Mouse (Mus musculus): Measurements from ENCODE around the gene Gstcd. TPM values are rescaled to one million over a fixed set of nuclear protein-coding genes. Genes with fewer than 3 reads are reported as not detected.

Gstcd gene
- polyA plus RNA-seq, 1 experiment, result 13.1 TPM

DNA sequence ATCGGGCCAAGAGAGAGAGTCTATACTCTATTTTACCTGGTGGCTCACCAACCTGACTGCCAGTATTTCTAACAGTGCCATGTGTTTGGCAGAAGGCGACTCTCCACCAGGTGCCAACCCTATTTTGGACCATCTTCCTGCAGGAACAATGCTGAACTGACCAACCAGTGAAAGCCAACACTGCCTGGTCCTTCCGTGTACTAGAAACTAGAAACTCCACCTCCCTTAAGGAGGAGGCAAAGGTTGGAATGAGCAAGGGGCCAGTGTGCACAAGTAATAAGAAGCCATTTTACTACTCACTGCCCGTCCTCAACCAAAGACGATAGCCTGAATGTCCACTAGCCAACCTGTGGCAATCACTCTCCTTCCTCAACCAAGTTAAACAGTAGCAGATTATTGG, 145.7 kb downstream of the Gstcd start:
- TF ChIP-seq MYOG (IDR thresholded peaks at IDR 0.05; ENCODE audit: control insufficient read depth, extremely low read depth, insufficient read length) (no peak), CTCF (IDR thresholded peaks at IDR 0.05; ENCODE audit: control insufficient read depth, insufficient read depth, insufficient read length) (no peak), MYOD1 (IDR thresholded peaks at IDR 0.05; ENCODE audit: control insufficient read depth, insufficient read length, low read depth) (no peak), MAX (IDR thresholded peaks at IDR 0.05) (no peak), CEBPB (IDR thresholded peaks at IDR 0.05; ENCODE audit: low read depth) (no peak), USF1 (IDR thresholded peaks at IDR 0.05; ENCODE audit: low read depth) (no peak), FOSL1 (IDR thresholded peaks at IDR 0.05; ENCODE audit: insufficient read depth, low read length, poor library complexity, severe bottlenecking) (no peak)
- Histone ChIP-seq H3K36me3 (ENCODE audit: control insufficient read depth, insufficient read depth) (peaks cover 13% of the 10 kb centered on the region), H3K79me3 (ENCODE audit: low read depth) (peaks cover 2% of the 10 kb centered on the region), H3K4me3 (ENCODE audit: insufficient read depth, poor library complexity, severe bottlenecking) (no peak overlapping the region), H3ac (ENCODE audit: control insufficient read depth, insufficient read length, low read depth) (no peak overlapping the region), H3K27me3 (ENCODE audit: control insufficient read depth, insufficient read depth, insufficient read length) (no peaks in the 10 kb centered on the region), H3K79me2 (ENCODE audit: control insufficient read depth, insufficient read depth) (peaks cover 27% of the 10 kb centered on the region)

DNA sequence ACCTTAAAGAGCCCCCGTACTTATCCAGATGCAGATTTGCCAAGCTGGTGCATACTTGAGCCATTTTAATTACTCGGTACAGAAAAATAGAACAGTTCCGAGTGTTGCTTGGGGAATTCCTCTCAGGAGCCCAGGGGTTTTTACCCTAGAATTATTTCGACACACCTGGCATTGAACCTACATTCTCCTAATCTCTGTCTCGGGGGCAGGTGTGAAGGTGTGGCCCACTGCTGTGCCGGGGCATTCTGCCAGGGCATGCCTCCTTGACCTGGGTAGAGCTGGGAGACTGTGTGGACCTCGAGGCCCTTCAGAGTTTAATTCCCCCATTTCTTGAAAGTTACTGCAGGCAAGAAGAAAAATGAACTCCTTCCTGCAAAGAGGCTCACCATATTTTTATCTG, 146.2 kb downstream of the Gstcd start:
- H3K4me3 ChIP-seq (ENCODE audit: insufficient read depth, poor library complexity, severe bottlenecking), result no peak overlapping the region
- H3K79me3 ChIP-seq (ENCODE audit: low read depth), result peaks cover 2% of the 10 kb centered on the region
- no peak for TF ChIP-seq MYOG (IDR thresholded peaks at IDR 0.05; ENCODE audit: control insufficient read depth, extremely low read depth, insufficient read length)
- no peak for TF ChIP-seq CEBPB (IDR thresholded peaks at IDR 0.05; ENCODE audit: low read depth)
- no peak for TF ChIP-seq USF1 (IDR thresholded peaks at IDR 0.05; ENCODE audit: low read depth)
- no peak for TF ChIP-seq CTCF (IDR thresholded peaks at IDR 0.05; ENCODE audit: control insufficient read depth, insufficient read depth, insufficient read length)
- no peak for TF ChIP-seq FOSL1 (IDR thresholded peaks at IDR 0.05; ENCODE audit: insufficient read depth, low read length, poor library complexity, severe bottlenecking)
- no peak for TF ChIP-seq MAX (IDR thresholded peaks at IDR 0.05)
- no peak for TF ChIP-seq MYOD1 (IDR thresholded peaks at IDR 0.05; ENCODE audit: control insufficient read depth, insufficient read length, low read depth)
- H3K79me2 ChIP-seq (ENCODE audit: control insufficient read depth, insufficient read depth), result peaks cover 27% of the 10 kb centered on the region
- no peaks in the 10 kb centered on the region for H3K27me3 ChIP-seq (ENCODE audit: control insufficient read depth, insufficient read depth, insufficient read length)
- H3K36me3 ChIP-seq (ENCODE audit: control insufficient read depth, insufficient read depth), result peaks cover 13% of the 10 kb centered on the region
- no peak overlapping the region for H3ac ChIP-seq (ENCODE audit: control insufficient read depth, insufficient read length, low read depth)

DNA sequence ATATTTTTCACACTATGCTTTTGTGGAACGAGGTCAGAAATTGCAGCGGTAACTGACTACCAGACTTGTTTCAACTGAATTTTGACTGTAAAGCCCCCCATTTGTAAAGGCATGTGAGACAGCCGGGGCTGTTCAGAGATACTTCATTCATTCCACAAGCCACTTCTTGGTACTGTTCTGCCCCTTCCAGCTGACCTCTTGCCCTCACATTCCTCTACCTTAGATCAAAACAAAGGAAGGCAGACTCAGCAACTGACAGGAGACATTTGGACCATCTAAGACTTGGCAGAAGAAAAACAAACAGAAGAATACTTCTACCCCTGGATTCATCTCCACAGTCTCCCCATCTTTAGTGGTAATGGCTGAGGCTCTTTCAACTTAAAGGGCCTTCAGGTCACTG, 147.2 kb downstream of the Gstcd start:
- Histone ChIP-seq H3ac (ENCODE audit: control insufficient read depth, insufficient read length, low read depth) (no peak overlapping the region), H3K27me3 (ENCODE audit: control insufficient read depth, insufficient read depth, insufficient read length) (no peaks in the 10 kb centered on the region), H3K36me3 (ENCODE audit: control insufficient read depth, insufficient read depth) (peaks cover 13% of the 10 kb centered on the region), H3K4me3 (ENCODE audit: insufficient read depth, poor library complexity, severe bottlenecking) (no peak overlapping the region), H3K79me2 (ENCODE audit: control insufficient read depth, insufficient read depth) (peaks cover 24% of the 10 kb centered on the region), H3K79me3 (ENCODE audit: low read depth) (peaks cover 1% of the 10 kb centered on the region)
- no peak for TF ChIP-seq USF1 (IDR thresholded peaks at IDR 0.05; ENCODE audit: low read depth)
- TF ChIP-seq MYOG (IDR thresholded peaks at IDR 0.05; ENCODE audit: control insufficient read depth, extremely low read depth, insufficient read length), result no peak
- no peak for TF ChIP-seq CTCF (IDR thresholded peaks at IDR 0.05; ENCODE audit: control insufficient read depth, insufficient read depth, insufficient read length)
- no peak for TF ChIP-seq MAX (IDR thresholded peaks at IDR 0.05)
- TF ChIP-seq FOSL1 (IDR thresholded peaks at IDR 0.05; ENCODE audit: insufficient read depth, low read length, poor library complexity, severe bottlenecking), result no peak
- no peak for TF ChIP-seq MYOD1 (IDR thresholded peaks at IDR 0.05; ENCODE audit: control insufficient read depth, insufficient read length, low read depth)

DNA sequence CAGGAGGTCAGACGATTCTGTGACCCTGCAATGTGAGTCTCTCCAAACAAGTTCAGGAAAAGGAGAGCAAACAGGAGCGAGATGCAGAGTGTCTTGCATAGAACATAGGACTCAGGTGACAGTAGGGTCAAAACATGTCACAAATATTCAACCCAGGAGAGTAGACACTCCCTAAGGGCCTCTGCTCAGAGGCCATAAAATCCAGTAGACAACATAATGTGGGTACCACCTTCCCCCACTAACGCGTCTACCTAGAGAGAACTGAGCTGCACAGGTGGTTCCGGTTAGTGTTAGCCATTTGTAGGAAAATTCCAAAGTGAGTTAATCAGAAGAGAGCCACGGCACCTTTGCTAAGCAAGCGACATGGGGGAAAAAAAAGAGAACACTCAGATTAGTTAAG, 147.6 kb downstream of the Gstcd start:
- no peak for TF ChIP-seq CTCF (IDR thresholded peaks at IDR 0.05; ENCODE audit: control insufficient read depth, insufficient read depth, insufficient read length)
- no peak for TF ChIP-seq MAX (IDR thresholded peaks at IDR 0.05)
- no peak for TF ChIP-seq CEBPB (IDR thresholded peaks at IDR 0.05; ENCODE audit: low read depth)
- no peak for TF ChIP-seq USF1 (IDR thresholded peaks at IDR 0.05; ENCODE audit: low read depth)
- TF ChIP-seq MYOG (IDR thresholded peaks at IDR 0.05; ENCODE audit: control insufficient read depth, extremely low read depth, insufficient read length), result no peak
- no peak for TF ChIP-seq FOSL1 (IDR thresholded peaks at IDR 0.05; ENCODE audit: insufficient read depth, low read length, poor library complexity, severe bottlenecking)
- no peak for TF ChIP-seq MYOD1 (IDR thresholded peaks at IDR 0.05; ENCODE audit: control insufficient read depth, insufficient read length, low read depth)
- peaks cover 19% of the 10 kb centered on the region for H3K79me2 ChIP-seq (ENCODE audit: control insufficient read depth, insufficient read depth)
- no peak overlapping the region for H3K4me3 ChIP-seq (ENCODE audit: insufficient read depth, poor library complexity, severe bottlenecking)

DNA sequence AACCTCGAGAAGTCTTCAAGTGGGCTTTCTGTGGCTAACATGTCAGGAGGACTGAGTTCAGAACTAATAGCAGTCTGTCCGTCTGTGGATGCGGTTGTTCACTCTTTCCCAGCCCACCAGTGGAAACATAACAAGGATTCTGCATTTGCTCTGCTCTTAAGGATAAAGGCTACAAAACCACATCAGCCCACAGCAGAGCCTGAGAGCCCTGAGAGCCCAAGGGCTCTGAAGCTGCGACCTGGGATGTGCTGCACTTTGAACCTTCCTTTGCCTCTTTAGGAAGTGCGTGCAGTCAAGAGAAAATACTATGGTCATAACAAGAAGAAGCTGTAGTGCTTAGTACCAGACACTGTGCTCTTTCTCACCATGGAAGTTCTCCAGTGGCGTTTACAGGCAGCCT, 149.1 kb downstream of the Gstcd start:
- H3K4me3 ChIP-seq (ENCODE audit: insufficient read depth, poor library complexity, severe bottlenecking), result no peak overlapping the region
- no peak overlapping the region for H3ac ChIP-seq (ENCODE audit: control insufficient read depth, insufficient read length, low read depth)
- H3K27me3 ChIP-seq (ENCODE audit: control insufficient read depth, insufficient read depth, insufficient read length), result no peaks in the 10 kb centered on the region
- TF ChIP-seq MYOD1 (IDR thresholded peaks at IDR 0.05; ENCODE audit: control insufficient read depth, insufficient read length, low read depth) (no peak), CEBPB (IDR thresholded peaks at IDR 0.05; ENCODE audit: low read depth) (no peak), CTCF (IDR thresholded peaks at IDR 0.05; ENCODE audit: control insufficient read depth, insufficient read depth, insufficient read length) (no peak), MAX (IDR thresholded peaks at IDR 0.05) (no peak), MYOG (IDR thresholded peaks at IDR 0.05; ENCODE audit: control insufficient read depth, extremely low read depth, insufficient read length) (no peak), FOSL1 (IDR thresholded peaks at IDR 0.05; ENCODE audit: insufficient read depth, low read length, poor library complexity, severe bottlenecking) (no peak), USF1 (IDR thresholded peaks at IDR 0.05; ENCODE audit: low read depth) (no peak)
- peaks cover 13% of the 10 kb centered on the region for H3K36me3 ChIP-seq (ENCODE audit: control insufficient read depth, insufficient read depth)
- H3K79me3 ChIP-seq (ENCODE audit: low read depth), result no peaks in the 10 kb centered on the region
- peaks cover 6% of the 10 kb centered on the region for H3K79me2 ChIP-seq (ENCODE audit: control insufficient read depth, insufficient read depth)

More for the DNA sequence above, 147.6 kb downstream of the Gstcd start:
- no peaks in the 10 kb centered on the region for H3K79me3 ChIP-seq (ENCODE audit: low read depth)
- no peak overlapping the region for H3ac ChIP-seq (ENCODE audit: control insufficient read depth, insufficient read length, low read depth)
- H3K36me3 ChIP-seq (ENCODE audit: control insufficient read depth, insufficient read depth), result peaks cover 13% of the 10 kb centered on the region
- H3K27me3 ChIP-seq (ENCODE audit: control insufficient read depth, insufficient read depth, insufficient read length), result no peaks in the 10 kb centered on the region

Data from C2C12 (cell line).